Mouse (Mus musculus) liver, adult 2 months (tissue): ENCODE measurements at regions not wholly inside any gene's neighbourhood (a gene's known extent, or its start where the extent isn't known, plus 50 kb on each side); places are given as distances from the start of the nearest gene placed in this dataset.

Experiments
- DNase-seq: peaks from one replicate; pipeline ENCODE4 v3.0.0-alpha.2; 2011; ENCODE audit warnings: low read depth, low spot score; ENCODE audit errors: extremely low read depth
- H3K27ac ChIP-seq: fragments of 200-500 bp; replicated peaks from 2 replicates; pipeline ENCODE4 v1.5.1; 2012; ENCODE audit warnings: low read depth, mild to moderate bottlenecking, control low read depth, inconsistent platforms, low read length; ENCODE audit not compliant: insufficient read depth
- H3K27me3 ChIP-seq: fragments of 200-500 bp; 2 replicates; pipeline ENCODE4 v1.6.1; 2012; ENCODE audit warnings: mild to moderate bottlenecking, moderate library complexity, low read length, inconsistent platforms; ENCODE audit not compliant: control insufficient read depth, insufficient read depth
- H3K36me3 ChIP-seq: fragments of 200-500 bp; 2 replicates; pipeline ENCODE4 v1.6.1; 2012; ENCODE audit warnings: low read length, inconsistent platforms; ENCODE audit not compliant: control insufficient read depth, insufficient read depth
- H3K4me1 ChIP-seq: fragments of 200-500 bp; 2 replicates; pipeline ENCODE4 v1.6.1; 2011; ENCODE audit warnings: low read length; ENCODE audit not compliant: control insufficient read depth, insufficient read depth
- H3K4me3 ChIP-seq: fragments of 200-500 bp; 2 replicates; pipeline ENCODE4 v1.5.1; 2011; ENCODE audit warnings: low read depth, mild to moderate bottlenecking, control low read depth, low read length, moderate library complexity; ENCODE audit not compliant: insufficient read depth
- H3K79me2 ChIP-seq: fragments of 200-500 bp; 2 replicates; pipeline ENCODE4 v1.6.1; 2012; ENCODE audit warnings: inconsistent platforms, mild to moderate bottlenecking, low read length, moderate library complexity; ENCODE audit not compliant: control insufficient read depth, insufficient read depth
- H3K9ac ChIP-seq: fragments of 200-500 bp; 2 replicates; pipeline ENCODE4 v1.6.1; 2012; ENCODE audit warnings: low read depth, mild to moderate bottlenecking, control low read depth, inconsistent platforms, low read length
- CTCF ChIP-seq: fragments of 200-500 bp; IDR thresholded peaks from 2 replicates; pipeline ENCODE4 v1.5.1; 2011; ENCODE audit warnings: low read depth, low read length, control low read depth
- POLR2A ChIP-seq: fragments of 200-500 bp; IDR thresholded peaks from 2 replicates; pipeline ENCODE4 v1.6.1; 2011; ENCODE audit warnings: low read length, control low read depth; ENCODE audit not compliant: insufficient read depth; ENCODE audit errors: extremely low read depth
- WGBS: fragments of 180-500 bp; shearing (Covaris S2); methylation state at CpG from one replicate; pipeline ENCODE4 v1.1.7; 2018; 5-methylcytosine and 5-hydroxymethylcytosine counted together

GRCm38 (mm10) chr16:30671584-30671983, 72.1 kb downstream of the Fam43a start:
- H3K4me1 ChIP-seq = no peaks in the 10 kb centered on the region
- H3K36me3 ChIP-seq = no peaks in the 10 kb centered on the region
- no peak for DNase-seq
- TF ChIP-seq CTCF = no peak
- TF ChIP-seq POLR2A = no peak
- no peak overlapping the region for H3K27ac ChIP-seq
- no peak overlapping the region for H3K4me3 ChIP-seq
- no peaks in the 10 kb centered on the region for H3K79me2 ChIP-seq
- WGBS = 81% methylated on average over 10 of the region's 10 CpGs
- H3K27me3 ChIP-seq = no peaks in the 10 kb centered on the region
- no peak overlapping the region for H3K9ac ChIP-seq

GRCm38 (mm10) chr16:30672776-30673550, 73.4 kb downstream of the Fam43a start:
- Histone ChIP-seq H3K4me3 (no peak overlapping the region), H3K9ac (no peak overlapping the region), H3K27ac (no peak overlapping the region), H3K27me3 (no peaks in the 10 kb centered on the region), H3K79me2 (no peaks in the 10 kb centered on the region), H3K36me3 (no peaks in the 10 kb centered on the region), H3K4me1 (no peaks in the 10 kb centered on the region)
- DNase-seq = no peak
- WGBS = 70% methylated on average over 15 of the region's 15 CpGs
- TF ChIP-seq POLR2A (no peak), CTCF (no peak)

GRCm38 (mm10) chr16:30673662-30674061, 74.1 kb downstream of the Fam43a start:
- no peaks in the 10 kb centered on the region for H3K36me3 ChIP-seq
- no peaks in the 10 kb centered on the region for H3K27me3 ChIP-seq
- no peak for DNase-seq
- H3K4me1 ChIP-seq = no peaks in the 10 kb centered on the region
- no peak overlapping the region for H3K27ac ChIP-seq
- H3K79me2 ChIP-seq = no peaks in the 10 kb centered on the region
- no peak overlapping the region for H3K4me3 ChIP-seq
- 86% methylated on average over 15 of the region's 15 CpGs for WGBS
- no peak overlapping the region for H3K9ac ChIP-seq
- TF ChIP-seq POLR2A (no peak), CTCF (no peak)

- H3K36me3 ChIP-seq = no peaks in the 10 kb centered on the region
- H3K79me2 ChIP-seq = no peaks in the 10 kb centered on the region
- H3K9ac ChIP-seq = no peak overlapping the region
- H3K4me1 ChIP-seq = no peaks in the 10 kb centered on the region
- H3K4me3 ChIP-seq = no peak overlapping the region
- H3K27me3 ChIP-seq = no peaks in the 10 kb centered on the region
- no peak for DNase-seq
- TF ChIP-seq POLR2A = no peak
- no peak for TF ChIP-seq CTCF
- WGBS = 72% methylated on average over 4 of the region's 4 CpGs
- H3K27ac ChIP-seq = no peak overlapping the region
Measured at GRCm38 (mm10) chr16:30675829-30676228, 76.3 kb downstream of the Fam43a start.

GRCm38 (mm10) chr16:30677016-30677415, 77.5 kb downstream of the Fam43a start:
- H3K79me2 ChIP-seq = no peaks in the 10 kb centered on the region
- WGBS = 88% methylated on average over 4 of the region's 4 CpGs

More at GRCm38 (mm10) chr16:30677016-30677415, 77.5 kb downstream of the Fam43a start:
- Histone ChIP-seq H3K27ac (no peak overlapping the region), H3K9ac (no peak overlapping the region), H3K27me3 (no peaks in the 10 kb centered on the region), H3K4me1 (no peaks in the 10 kb centered on the region), H3K36me3 (no peaks in the 10 kb centered on the region), H3K4me3 (no peak overlapping the region)
- DNase-seq = no peak
- no peak for TF ChIP-seq POLR2A
- no peak for TF ChIP-seq CTCF
